Mouse (Mus musculus) E14TG2a.4 (cell line): ENCODE measurements around the gene A630023A22Rik.

Experiments used
- H3K27me3 ChIP-seq: 2 replicates; pipeline ENCODE4 v1.6.1; 2014; ENCODE audit warnings: low read length, control low read depth; ENCODE audit not compliant: insufficient read depth
- H3K36me3 ChIP-seq: 2 replicates; pipeline ENCODE4 v1.6.1; 2014; ENCODE audit warnings: low read length, control low read depth; ENCODE audit not compliant: insufficient read depth
- H3K4me1 ChIP-seq: replicated peaks from 2 replicates; pipeline ENCODE4 v1.6.1; 2014; ENCODE audit warnings: low read depth, low read length, control low read depth
- H3K4me3 ChIP-seq: replicated peaks from 2 replicates; pipeline ENCODE4 v1.5.1; 2014; ENCODE audit warnings: mild to moderate bottlenecking, low read length
- H3K9me3 ChIP-seq: 2 replicates; pipeline ENCODE4 v1.6.1; 2014; ENCODE audit warnings: low read length, control low read depth
- CTCF ChIP-seq: conservative IDR thresholded peaks from 2 replicates; pipeline ENCODE4 v1.5.1; 2014; ENCODE audit warnings: low read length
- NANOG ChIP-seq: IDR thresholded peaks from 2 replicates; pipeline ENCODE4 v1.6.1; 2014; ENCODE audit warnings: borderline replicate concordance, low read length, mixed read lengths
- POU5F1 ChIP-seq: IDR thresholded peaks from 2 replicates; pipeline ENCODE4 v1.6.1; 2014; ENCODE audit warnings: low read length, borderline replicate concordance

The A630023A22Rik gene

GRCm38 (mm10) chr14:34092856-34093255 lies 9.7 kb downstream of the A630023A22Rik start:
- Histone ChIP-seq H3K27me3 (peaks cover 5% of the 10 kb centered on the region), H3K36me3 (no peaks in the 10 kb centered on the region), H3K9me3 (no peaks in the 10 kb centered on the region), H3K4me3 (no peak overlapping the region), H3K4me1 (no peaks in the 10 kb centered on the region)
- TF ChIP-seq POU5F1 (no peak), NANOG (no peak), CTCF (no peak)

GRCm38 (mm10) chr14:34091475-34091874 lies 11.1 kb downstream of the A630023A22Rik start:
- no peaks in the 10 kb centered on the region for H3K4me1 ChIP-seq
- no peaks in the 10 kb centered on the region for H3K9me3 ChIP-seq
- TF ChIP-seq CTCF (no peak), NANOG (no peak), POU5F1 (no peak)
- no peaks in the 10 kb centered on the region for H3K36me3 ChIP-seq
- H3K27me3 ChIP-seq: peaks cover 12% of the 10 kb centered on the region
- no peak overlapping the region for H3K4me3 ChIP-seq

GRCm38 (mm10) chr14:34089796-34090195 lies 12.8 kb downstream of the A630023A22Rik start:
- TF ChIP-seq CTCF: no peak
- no peak for TF ChIP-seq POU5F1
- TF ChIP-seq NANOG: no peak
- Histone ChIP-seq H3K4me3 (no peak overlapping the region), H3K9me3 (no peaks in the 10 kb centered on the region), H3K4me1 (peaks cover 11% of the 10 kb centered on the region), H3K27me3 (peaks cover 14% of the 10 kb centered on the region), H3K36me3 (no peaks in the 10 kb centered on the region)

GRCm38 (mm10) chr14:34087856-34088398 lies 14.6 kb downstream of the A630023A22Rik start:
- no peaks in the 10 kb centered on the region for H3K9me3 ChIP-seq
- peaks cover 20% of the 10 kb centered on the region for H3K27me3 ChIP-seq
- H3K36me3 ChIP-seq: no peaks in the 10 kb centered on the region
- no peak overlapping the region for H3K4me3 ChIP-seq
- no peak for TF ChIP-seq POU5F1
- TF ChIP-seq CTCF: no peak
- no peak for TF ChIP-seq NANOG
- H3K4me1 ChIP-seq: peaks cover 11% of the 10 kb centered on the region

- H3K4me1 ChIP-seq: peaks cover 11% of the 10 kb centered on the region
- TF ChIP-seq POU5F1 (no peak), CTCF (no peak)
Observed at GRCm38 (mm10) chr14:34086806-34087205, 15.7 kb downstream of the A630023A22Rik start.

GRCm38 (mm10) chr14:34085731-34086130 lies 16.8 kb downstream of the A630023A22Rik start, which contains the start of gene Anxa8:
Gene Anxa8 (plus strand): TSS chr14:34085981.
- peaks cover 12% of the 10 kb centered on the region for H3K4me1 ChIP-seq
- TF ChIP-seq POU5F1: no peak
- TF ChIP-seq NANOG: no peak
- TF ChIP-seq CTCF: no peak

More at GRCm38 (mm10) chr14:34086806-34087205, 15.7 kb downstream of the A630023A22Rik start:
- Histone ChIP-seq H3K36me3 (no peaks in the 10 kb centered on the region), H3K27me3 (peaks cover 23% of the 10 kb centered on the region), H3K9me3 (no peaks in the 10 kb centered on the region), H3K4me3 (no peak overlapping the region)

GRCm38 (mm10) chr14:34080321-34080997 lies 22.1 kb downstream of the A630023A22Rik start:
- Histone ChIP-seq H3K36me3 (no peaks in the 10 kb centered on the region), H3K27me3 (peaks cover 13% of the 10 kb centered on the region), H3K9me3 (no peaks in the 10 kb centered on the region), H3K4me1 (peaks cover 17% of the 10 kb centered on the region), H3K4me3 (no peak overlapping the region)
- TF ChIP-seq CTCF (peak; percentile 44), NANOG (no peak), POU5F1 (no peak)

More at GRCm38 (mm10) chr14:34085731-34086130, 16.8 kb downstream of the A630023A22Rik start, which contains the start of gene Anxa8:
- H3K27me3 ChIP-seq: peaks cover 23% of the 10 kb centered on the region
- H3K36me3 ChIP-seq: no peaks in the 10 kb centered on the region
- H3K4me3 ChIP-seq: no peak within 1 kb of the TSS
- no peaks in the 10 kb centered on the region for H3K9me3 ChIP-seq

GRCm38 (mm10) chr14:34078293-34078692 lies 24.3 kb downstream of the A630023A22Rik start:
- Histone ChIP-seq H3K4me1 (peaks cover 10% of the 10 kb centered on the region; the same call in 1 of the 2 replicates), H3K9me3 (no peaks in the 10 kb centered on the region), H3K36me3 (no peaks in the 10 kb centered on the region), H3K4me3 (no peak overlapping the region), H3K27me3 (peaks cover 3% of the 10 kb centered on the region; the same call in 1 of the 2 replicates)
- TF ChIP-seq CTCF: no peak
- TF ChIP-seq NANOG: no peak
- no peak for TF ChIP-seq POU5F1

GRCm38 (mm10) chr14:34077222-34077621 lies 25.3 kb downstream of the A630023A22Rik start:
- Histone ChIP-seq H3K27me3 (no peaks in the 10 kb centered on the region; the same call in 1 of the 2 replicates), H3K36me3 (no peaks in the 10 kb centered on the region), H3K4me3 (no peak overlapping the region), H3K4me1 (peaks cover 10% of the 10 kb centered on the region; the same call in 1 of the 2 replicates), H3K9me3 (no peaks in the 10 kb centered on the region)
- TF ChIP-seq POU5F1: no peak
- no peak for TF ChIP-seq NANOG
- TF ChIP-seq CTCF: 0 out of 2 replicates have a peak, but pooled peaks have one; percentile 5
